Mouse (Mus musculus) ZHBTc4 (cell line): Measurements from ENCODE around the gene Gm11992.

ENCODE experiments used
- DNase-seq: peaks from one replicate; pipeline ENCODE4 v3.0.0-alpha.2; 2011; ENCODE audit warnings: low read depth, low spot score

Gene Gm11992

GRCm38 (mm10) chr11:9048011-9048702 is at the start of gene Gm11992:
Gene Gm11992, plus strand, starts transcription at chr11:9048594.
- peak; percentile 97 for DNase-seq

- no peak for DNase-seq
These were observed 39.6 kb upstream of the Gm11992 start for GRCm38 (mm10) chr11:9008761-9009160.

- peak; percentile 54 for DNase-seq
These were observed 38.0 kb upstream of the Gm11992 start for GRCm38 (mm10) chr11:9010416-9010815.

- peak; percentile 94 for DNase-seq
These were observed 37.5 kb upstream of the Gm11992 start, which contains the start of gene Hus1 for GRCm38 (mm10) chr11:9010853-9011339. Gene Hus1, minus strand, starts transcription at chr11:9011191.

GRCm38 (mm10) chr11:9011348-9011747 is 37.0 kb upstream of the Gm11992 start:
- DNase-seq: no peak

- DNase-seq: no peak
These were observed 33.7 kb upstream of the Gm11992 start for GRCm38 (mm10) chr11:9014740-9015139.

- no peak for DNase-seq
These were observed 29.7 kb upstream of the Gm11992 start for GRCm38 (mm10) chr11:9018491-9019267.

- no peak for DNase-seq
These were observed 28.2 kb upstream of the Gm11992 start for GRCm38 (mm10) chr11:9020207-9020606.

- DNase-seq: no peak
These were observed 23.6 kb upstream of the Gm11992 start for GRCm38 (mm10) chr11:9024782-9025181.

- no peak for DNase-seq
These were observed 23.2 kb upstream of the Gm11992 start for GRCm38 (mm10) chr11:9025211-9025610.

GRCm38 (mm10) chr11:9031530-9031929 is 16.9 kb upstream of the Gm11992 start:
- no peak for DNase-seq

GRCm38 (mm10) chr11:9046546-9046945 is 1.8 kb upstream of the Gm11992 start:
- DNase-seq: no peak

GRCm38 (mm10) chr11:9047044-9047443 is 1.4 kb upstream of the Gm11992 start:
- no peak for DNase-seq

GRCm38 (mm10) chr11:9048703-9049060 is 288 bp downstream of the Gm11992 start, which contains the start of gene Sun3:
Gene Sun3, minus strand, starts transcription at chr11:9048991.
- no peak for DNase-seq

- no peak for DNase-seq
These were observed 1.8 kb downstream of the Gm11992 start for GRCm38 (mm10) chr11:9050241-9050640.

GRCm38 (mm10) chr11:9051895-9052294 is 3.5 kb downstream of the Gm11992 start:
- DNase-seq: peak; percentile 15

- no peak for DNase-seq
These were observed 8.5 kb downstream of the Gm11992 start for GRCm38 (mm10) chr11:9056937-9057336.

- no peak for DNase-seq
These were observed 9.3 kb downstream of the Gm11992 start for GRCm38 (mm10) chr11:9057711-9058110.

GRCm38 (mm10) chr11:9060029-9060428 is 11.6 kb downstream of the Gm11992 start:
- DNase-seq: no peak

- DNase-seq: no peak
These were observed 12.1 kb downstream of the Gm11992 start for GRCm38 (mm10) chr11:9060484-9060883.

GRCm38 (mm10) chr11:9076444-9076843 is 28.1 kb downstream of the Gm11992 start:
- DNase-seq: no peak

GRCm38 (mm10) chr11:9113189-9113588 is 64.8 kb downstream of the Gm11992 start:
- DNase-seq: no peak
